Mouse (Mus musculus): ENCODE measurements around the gene Dis3l. TPM values are rescaled to one million over a fixed set of nuclear protein-coding genes. Genes with fewer than 3 reads are reported as not detected.
"Not testable (repeated sequence)": the region's sequence is repeated elsewhere in the genome, so short reads cannot be mapped to it uniquely, and the experiment has no call there.

Gene Dis3l
- total and polyA plus RNA-seq, 2 experiments, result 7.7 to 10.8 TPM

- no peaks in the 10 kb centered on the region for H3K27me3 ChIP-seq (ENCODE audit: control insufficient read depth, insufficient read depth, low read length)
- no peak for TF ChIP-seq POLR2A (IDR thresholded peaks at IDR 0.05; ENCODE audit: extremely low read depth, insufficient read depth, low read length)
- 0 out of 2 replicates have a peak, but pooled peaks have one; percentile 19 for TF ChIP-seq CTCF (IDR thresholded peaks at IDR 0.05; ENCODE audit: low read depth, low read length)
- H3K4me1 ChIP-seq (ENCODE audit: control insufficient read depth, insufficient read depth, low read length), result no peaks in the 10 kb centered on the region
- H3K27ac ChIP-seq (replicated peaks; ENCODE audit: insufficient read depth, low read depth, low read length), result no peak overlapping the region
- H3K36me3 ChIP-seq (ENCODE audit: control insufficient read depth, insufficient read depth, low read length), result peaks cover 37% of the 10 kb centered on the region
- no peaks in the 10 kb centered on the region for H3K79me2 ChIP-seq (ENCODE audit: control insufficient read depth, insufficient read depth, low read length)
- 78% methylated on average over 16 of the region's 16 CpGs for WGBS
- no peak overlapping the region for H3K4me3 ChIP-seq (ENCODE audit: insufficient read depth, low read depth, low read length)
- DNase-seq (ENCODE audit: extremely low read depth, low read depth, low spot score), result peak; percentile 12
- H3K9ac ChIP-seq (ENCODE audit: low read depth, low read length), result no peak overlapping the region
Observed at GRCm38 (mm10) chr9:64310996-64311785, 29.9 kb downstream of the Dis3l start.

GRCm38 (mm10) chr9:64306476-64307312, 34.4 kb downstream of the Dis3l start:
- peaks cover 44% of the 10 kb centered on the region for H3K36me3 ChIP-seq (ENCODE audit: control insufficient read depth, insufficient read depth, low read length)

GRCm38 (mm10) chr9:64303086-64303485, 38.0 kb downstream of the Dis3l start:
- peaks cover 34% of the 10 kb centered on the region for H3K36me3 ChIP-seq (ENCODE audit: control insufficient read depth, insufficient read depth, low read length)
- not testable (repeated sequence) for H3K4me1 ChIP-seq (ENCODE audit: control insufficient read depth, insufficient read depth, low read length); DNase-seq (ENCODE audit: extremely low read depth, low read depth, low spot score); H3K4me3 ChIP-seq (ENCODE audit: insufficient read depth, low read depth, low read length); H3K27me3 ChIP-seq (ENCODE audit: control insufficient read depth, insufficient read depth, low read length); H3K79me2 ChIP-seq (ENCODE audit: control insufficient read depth, insufficient read depth, low read length); H3K27ac ChIP-seq (replicated peaks; ENCODE audit: insufficient read depth, low read depth, low read length); H3K9ac ChIP-seq (ENCODE audit: low read depth, low read length)
- 96% methylated on average over 4 of the region's 4 CpGs for WGBS

More at GRCm38 (mm10) chr9:64306476-64307312, 34.4 kb downstream of the Dis3l start:
- no peak for DNase-seq (ENCODE audit: extremely low read depth, low read depth, low spot score)
- Histone ChIP-seq H3K27me3 (ENCODE audit: control insufficient read depth, insufficient read depth, low read length) (no peaks in the 10 kb centered on the region), H3K79me2 (ENCODE audit: control insufficient read depth, insufficient read depth, low read length) (no peaks in the 10 kb centered on the region), H3K27ac (replicated peaks; ENCODE audit: insufficient read depth, low read depth, low read length) (no peak overlapping the region), H3K4me1 (ENCODE audit: control insufficient read depth, insufficient read depth, low read length) (no peaks in the 10 kb centered on the region), H3K9ac (ENCODE audit: low read depth, low read length) (no peak overlapping the region), H3K4me3 (ENCODE audit: insufficient read depth, low read depth, low read length) (no peak overlapping the region)
- TF ChIP-seq CTCF (IDR thresholded peaks at IDR 0.05; ENCODE audit: low read depth, low read length) (no peak), POLR2A (IDR thresholded peaks at IDR 0.05; ENCODE audit: extremely low read depth, insufficient read depth, low read length) (no peak)
- WGBS, result 87% methylated on average over 6 of the region's 6 CpGs

DNA sequence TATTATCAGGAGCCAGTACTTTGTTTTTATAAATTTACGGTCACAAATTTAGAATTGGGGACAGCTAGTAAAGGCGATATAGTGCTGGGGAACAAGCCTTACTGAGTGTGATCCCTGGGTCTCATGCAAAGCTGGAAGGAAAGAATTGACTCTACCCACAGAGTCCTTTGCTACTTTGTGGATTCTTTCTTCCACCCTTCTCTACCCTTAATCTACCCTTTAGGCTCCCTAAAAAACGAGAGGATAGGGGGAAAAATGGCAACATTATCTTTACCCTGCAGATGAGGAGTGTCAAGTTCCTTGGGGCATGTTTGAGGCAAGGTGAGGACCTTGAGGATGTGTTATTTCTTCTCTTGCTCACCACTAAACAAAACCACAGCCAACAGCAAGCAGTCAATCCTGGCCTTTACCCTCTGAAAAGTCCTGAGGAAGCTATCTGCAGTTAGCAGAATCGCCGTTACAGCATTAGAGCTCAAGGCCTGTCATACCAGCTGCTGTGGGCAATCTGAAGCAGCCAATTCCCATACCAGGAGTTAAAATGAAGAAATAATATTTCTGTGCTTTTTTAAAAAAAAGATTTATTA, 58.6 kb downstream of the Dis3l start:
- H3K4me1 ChIP-seq (ENCODE audit: control insufficient read depth, insufficient read depth, low read length), result no peaks in the 10 kb centered on the region
- TF ChIP-seq CTCF (IDR thresholded peaks at IDR 0.05; ENCODE audit: low read depth, low read length) (no peak), POLR2A (IDR thresholded peaks at IDR 0.05; ENCODE audit: extremely low read depth, insufficient read depth, low read length) (no peak)
- H3K27ac ChIP-seq (replicated peaks; ENCODE audit: insufficient read depth, low read depth, low read length), result no peak overlapping the region
- DNase-seq (ENCODE audit: extremely low read depth, low read depth, low spot score), result no peak
- H3K9ac ChIP-seq (ENCODE audit: low read depth, low read length), result 0 out of 2 replicates have a peak overlapping the region, but pooled peaks have one; percentile 19
- H3K79me2 ChIP-seq (ENCODE audit: control insufficient read depth, insufficient read depth, low read length), result no peaks in the 10 kb centered on the region; the same call in 1 of the 2 replicates
- H3K27me3 ChIP-seq (ENCODE audit: control insufficient read depth, insufficient read depth, low read length), result no peaks in the 10 kb centered on the region
- H3K4me3 ChIP-seq (ENCODE audit: insufficient read depth, low read depth, low read length), result no peak overlapping the region
- H3K36me3 ChIP-seq (ENCODE audit: control insufficient read depth, insufficient read depth, low read length), result no peaks in the 10 kb centered on the region
- 37% methylated on average over 5 of the region's 5 CpGs for WGBS

DNA sequence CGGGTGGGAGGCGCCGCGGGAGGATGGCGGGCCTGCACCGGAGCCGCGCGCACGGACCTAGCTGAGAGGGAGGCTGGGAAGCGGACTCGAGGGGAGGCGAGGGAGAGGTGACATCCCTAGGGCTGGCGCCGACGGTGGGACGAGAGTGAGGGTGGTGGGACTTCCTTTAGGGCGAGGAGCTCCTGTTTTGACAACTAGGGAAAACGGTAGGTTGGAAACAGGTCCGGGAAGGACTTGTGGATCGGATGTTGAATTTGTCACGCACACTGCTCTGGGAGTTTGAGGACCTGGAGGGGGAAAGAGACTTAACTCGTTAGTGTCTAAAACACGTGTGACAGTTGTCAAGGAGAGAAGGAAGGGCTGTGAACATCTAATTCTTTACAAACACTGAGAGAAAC, 59.3 kb downstream of the Dis3l start:
- H3K79me2 ChIP-seq (ENCODE audit: control insufficient read depth, insufficient read depth, low read length), result no peaks in the 10 kb centered on the region; the same call in 1 of the 2 replicates
- peak; percentile 26 for DNase-seq (ENCODE audit: extremely low read depth, low read depth, low spot score)
- no peaks in the 10 kb centered on the region for H3K36me3 ChIP-seq (ENCODE audit: control insufficient read depth, insufficient read depth, low read length)
- H3K9ac ChIP-seq (ENCODE audit: low read depth, low read length), result peak overlapping the region; percentile 96
- no peak for TF ChIP-seq CTCF (IDR thresholded peaks at IDR 0.05; ENCODE audit: low read depth, low read length)
- no peak for TF ChIP-seq POLR2A (IDR thresholded peaks at IDR 0.05; ENCODE audit: extremely low read depth, insufficient read depth, low read length)
- H3K4me3 ChIP-seq (ENCODE audit: insufficient read depth, low read depth, low read length), result peak overlapping the region; percentile 92
- WGBS, result under 1% methylated on average over 24 of the region's 24 CpGs
- H3K27ac ChIP-seq (replicated peaks; ENCODE audit: insufficient read depth, low read depth, low read length), result no peak overlapping the region
- H3K4me1 ChIP-seq (ENCODE audit: control insufficient read depth, insufficient read depth, low read length), result no peaks in the 10 kb centered on the region
- no peaks in the 10 kb centered on the region for H3K27me3 ChIP-seq (ENCODE audit: control insufficient read depth, insufficient read depth, low read length)
